Mouse (Mus musculus) spleen, embryonic (tissue): Measurements from ENCODE around the gene Zmiz1.

ENCODE experiments used
- CTCF ChIA-PET: fragments of 350-600 bp; sonication (Branson Sonifier 250); formaldehyde crosslinking; loops from one replicate; lab custom pipeline; 2022; lab: Charles Lee

The Zmiz1 gene

GRCm38 (mm10) chr14:25713443-25713842, 254.5 kb downstream of the Zmiz1 start:
- CTCF ChIA-PET = interaction anchor here (1.7 kb wide), 1 partner anchor 87 kb away, joined by 4 read pairs; no protein-coding TSS in a partner anchor
